Mouse (Mus musculus) heart, postnatal 25 days (tissue): ENCODE measurements at regions not wholly inside any gene's neighbourhood (a gene's known extent, or its start where the extent isn't known, plus 50 kb on each side); places are given as distances from the start of the nearest gene placed in this dataset.

ENCODE experiments used
- DNase-seq: peaks from one replicate; pipeline ENCODE4 v3.0.0; 2022; ENCODE audit warnings: low spot score
- intact Hi-C: fragments of 180-260 bp; cut with DNase I; formaldehyde crosslinking; loops from one replicate; pipeline ENCODE4 v1.15.1; 2025

- DNase-seq, result no peak
- intact Hi-C loops, result no loop called here
Measured at GRCm38 (mm10) chr9:113026096-113026903, 681.8 kb downstream of the Pdcd6ip start.

GRCm38 (mm10) chr9:113021866-113022645 lies 686.0 kb downstream of the Pdcd6ip start:
- intact Hi-C loops, result no loop called here
- DNase-seq, result no peak

GRCm38 (mm10) chr9:113019576-113019975 lies 688.5 kb downstream of the Pdcd6ip start:
- DNase-seq, result no peak
- intact Hi-C loops, result no loop called here

- DNase-seq, result no peak
- intact Hi-C loops, result no loop called here
Measured at GRCm38 (mm10) chr9:113008106-113008505, 700.0 kb downstream of the Pdcd6ip start.

GRCm38 (mm10) chr9:112996204-112996603 lies 711.9 kb downstream of the Pdcd6ip start:
- intact Hi-C loops, result no loop called here
- no peak for DNase-seq

- intact Hi-C loops, result no loop called here
- DNase-seq, result no peak
Measured at GRCm38 (mm10) chr9:112994774-112995173, 713.3 kb downstream of the Pdcd6ip start.

GRCm38 (mm10) chr9:112993627-112994026 lies 714.4 kb downstream of the Pdcd6ip start:
- intact Hi-C loops, result no loop called here
- DNase-seq, result no peak

- intact Hi-C loops, result no loop called here
- no peak for DNase-seq
Measured at GRCm38 (mm10) chr9:112992937-112993336, 715.1 kb downstream of the Pdcd6ip start.

GRCm38 (mm10) chr9:112983353-112983752 lies 724.7 kb downstream of the Pdcd6ip start:
- intact Hi-C loops, result no loop called here
- DNase-seq, result no peak

- intact Hi-C loops, result no loop called here
- no peak for DNase-seq
Measured at GRCm38 (mm10) chr9:112951567-112951966, 715.8 kb upstream of the Arpp21 start.

GRCm38 (mm10) chr9:112950056-112950455 lies 714.3 kb upstream of the Arpp21 start:
- no peak for DNase-seq
- intact Hi-C loops, result no loop called here

GRCm38 (mm10) chr9:112938781-112939180 lies 703.0 kb upstream of the Arpp21 start:
- intact Hi-C loops, result no loop called here
- DNase-seq, result no peak

- DNase-seq, result no peak
- intact Hi-C loops, result no loop called here
Measured at GRCm38 (mm10) chr9:112909311-112910101, 673.8 kb upstream of the Arpp21 start.

- intact Hi-C loops, result no loop called here
Measured at GRCm38 (mm10) chr9:112905955-112906354, 670.2 kb upstream of the Arpp21 start.

GRCm38 (mm10) chr9:112864921-112865320 lies 629.2 kb upstream of the Arpp21 start:
- intact Hi-C loops, result no loop called here
- DNase-seq, result no peak

More at GRCm38 (mm10) chr9:112905955-112906354, 670.2 kb upstream of the Arpp21 start:
- DNase-seq, result no peak

- intact Hi-C loops, result no loop called here
- no peak for DNase-seq
Measured at GRCm38 (mm10) chr9:112861136-112861535, 625.4 kb upstream of the Arpp21 start.

GRCm38 (mm10) chr9:112860307-112860893 lies 624.7 kb upstream of the Arpp21 start:
- DNase-seq, result no peak

GRCm38 (mm10) chr9:112841473-112841872 lies 605.7 kb upstream of the Arpp21 start:
- intact Hi-C loops, result no loop called here
- no peak for DNase-seq

More at GRCm38 (mm10) chr9:112860307-112860893, 624.7 kb upstream of the Arpp21 start:
- intact Hi-C loops, result no loop called here

GRCm38 (mm10) chr9:112839071-112839793 lies 603.5 kb upstream of the Arpp21 start:
- no peak for DNase-seq
- intact Hi-C loops, result no loop called here
